Mouse (Mus musculus) kidney, postnatal 4 days (tissue): ENCODE measurements around the gene Ctns.

Source experiments
- DNase-seq, 2 experiments: peaks; one replicate each; pipeline ENCODE4 v3.0.0; 2021; ENCODE audit warnings: mixed read lengths in 2 of 2

The Ctns gene

GRCm38 (mm10) chr11:73137591-73138501, 61.0 kb downstream of the Ctns start, which contains the start of gene Haspin:
Gene Haspin (minus strand): TSS chr11:73138294.
- DNase-seq: peak; percentile 96

- DNase-seq: peak in 1 of 2 experiments; percentile 38
These were observed 61.7 kb downstream of the Ctns start for GRCm38 (mm10) chr11:73137116-73137515.

- no peak for DNase-seq
These were observed 62.3 kb downstream of the Ctns start for GRCm38 (mm10) chr11:73136587-73136986.

GRCm38 (mm10) chr11:73134222-73134621, 64.6 kb downstream of the Ctns start:
- DNase-seq: no peak
